Mouse (Mus musculus): Measurements from ENCODE around the gene Spcs2. TPM values are rescaled to one million over a fixed set of nuclear protein-coding genes. Genes with fewer than 3 reads are reported as not detected.

Spcs2 gene
- polyA plus RNA-seq, 1 experiment from 2014 or later, result 491 TPM

GRCm38 (mm10) chr7:99864241-99865028, 1.2 kb upstream of the Spcs2 start:
- DNase-seq (ENCODE audit: low spot score), result no peak

GRCm38 (mm10) chr7:99858813-99859585, 4.3 kb downstream of the Spcs2 start, which contains the start of gene Xrra1:
Xrra1 (plus strand) TSS chr7:99859116.
- DNase-seq (ENCODE audit: low spot score), result peak; percentile 97

GRCm38 (mm10) chr7:99858175-99858812, 5.0 kb downstream of the Spcs2 start:
- no peak for DNase-seq (ENCODE audit: low spot score)

- peak; percentile 73 for DNase-seq (ENCODE audit: low spot score)
Observed at GRCm38 (mm10) chr7:99856266-99856861, 6.9 kb downstream of the Spcs2 start.

GRCm38 (mm10) chr7:99854311-99854710, 9.0 kb downstream of the Spcs2 start:
- no peak for DNase-seq (ENCODE audit: low spot score)

GRCm38 (mm10) chr7:99853350-99853749, 9.9 kb downstream of the Spcs2 start:
- DNase-seq (ENCODE audit: low spot score), result no peak

- no peak for DNase-seq (ENCODE audit: low spot score)
Observed at GRCm38 (mm10) chr7:99851618-99852017, 11.6 kb downstream of the Spcs2 start.

- DNase-seq (ENCODE audit: low spot score), result no peak
Observed at GRCm38 (mm10) chr7:99851121-99851520, 12.1 kb downstream of the Spcs2 start.

- DNase-seq (ENCODE audit: low spot score), result no peak
Observed at GRCm38 (mm10) chr7:99850534-99850933, 12.7 kb downstream of the Spcs2 start.

- DNase-seq (ENCODE audit: low spot score), result no peak
Observed at GRCm38 (mm10) chr7:99845533-99846236, 17.6 kb downstream of the Spcs2 start.

GRCm38 (mm10) chr7:99838241-99838640, 25.0 kb downstream of the Spcs2 start:
- DNase-seq (ENCODE audit: low spot score), result no peak

GRCm38 (mm10) chr7:99837358-99838071, 25.7 kb downstream of the Spcs2 start:
- DNase-seq (ENCODE audit: low spot score), result no peak

GRCm38 (mm10) chr7:99836781-99837180, 26.5 kb downstream of the Spcs2 start:
- no peak for DNase-seq (ENCODE audit: low spot score)

- no peak for DNase-seq (ENCODE audit: low spot score)
Observed at GRCm38 (mm10) chr7:99834314-99834853, 28.9 kb downstream of the Spcs2 start.

GRCm38 (mm10) chr7:99833846-99834222, 29.4 kb downstream of the Spcs2 start:
- no peak for DNase-seq (ENCODE audit: low spot score)

- no peak for DNase-seq (ENCODE audit: low spot score)
Observed at GRCm38 (mm10) chr7:99833115-99833845, 30.0 kb downstream of the Spcs2 start.

- peak; percentile 92 for DNase-seq (ENCODE audit: low spot score)
Observed at GRCm38 (mm10) chr7:99828083-99828570, 35.1 kb downstream of the Spcs2 start, which contains the start of gene Neu3. Neu3 (minus strand) TSS chr7:99828417.

- no peak for DNase-seq (ENCODE audit: low spot score)
Observed at GRCm38 (mm10) chr7:99826096-99826495, 37.2 kb downstream of the Spcs2 start.

GRCm38 (mm10) chr7:99825511-99825910, 37.8 kb downstream of the Spcs2 start:
- DNase-seq (ENCODE audit: low spot score), result no peak

Data from thymus, postnatal 0 days (tissue).